9 mouse cellular contexts compared by ENCODE assay signal in the genomic region with DNA sequence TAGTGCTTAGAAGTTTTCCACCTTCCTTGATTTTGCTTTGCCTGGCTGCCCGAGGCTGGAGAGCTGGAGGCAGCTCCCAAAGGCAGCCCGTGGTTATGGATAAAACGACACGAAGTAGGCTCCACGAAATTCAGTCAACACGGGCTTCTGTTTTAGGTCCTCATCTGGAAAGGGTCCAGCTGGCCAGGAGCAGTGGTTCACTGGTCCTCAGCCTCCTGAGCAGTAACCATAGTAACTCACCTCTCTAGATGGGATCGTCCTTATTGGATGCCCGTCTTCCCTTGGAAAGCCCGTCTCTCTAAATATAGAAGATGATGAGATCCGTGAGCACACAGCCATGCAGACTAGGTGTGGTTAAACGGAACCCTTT. TPM values are rescaled to one million over a fixed set of nuclear protein-coding genes. Genes with fewer than 3 reads are reported as not detected.
DNase-seq lines count a peak whose midpoint lies in the region; ATAC-seq lines count a peak whose summit lies in the region.
"Had no signal": no experiment of that assay in that cellular context is flagged by ENCODE, and none has a peak within 500 bp of the region (broad histone marks: within the 10 kb centered on the region; RNA-seq: fewer than 3 reads in every experiment).

No protein-coding gene starts in this region.

- no peaks in the 10 kb centered on the region for H3K9me3 ChIP-seq in heart, embryonic 10.5 days
- no peaks in the 10 kb centered on the region for H3K9me3 ChIP-seq in limb, embryonic 10.5 days (replicated peaks)
- no peaks in the 10 kb centered on the region for H3K9me3 ChIP-seq in stomach, embryonic 14.5 days (ENCODE audit: control insufficient read depth, low read depth, low read length)

- H3K4me1 ChIP-seq in heart, embryonic 10.5 days = peaks cover 11% of the 10 kb centered on the region
- H3K4me1 ChIP-seq in limb, embryonic 10.5 days = peaks cover 12% of the 10 kb centered on the region
- peaks cover 6% of the 10 kb centered on the region; the same call in 1 of the 2 replicates for H3K4me1 ChIP-seq in stomach, embryonic 14.5 days (ENCODE audit: control insufficient read depth, insufficient read depth, low read length)

- H3K4me2 ChIP-seq in stomach, embryonic 14.5 days (replicated peaks; ENCODE audit: low read depth, low read length) = peak overlapping the region; percentile 74

- peaks cover 34% of the 10 kb centered on the region for H3K27me3 ChIP-seq in heart, embryonic 10.5 days (ENCODE audit: insufficient read depth, poor library complexity, severe bottlenecking)
- peaks cover 42% of the 10 kb centered on the region for H3K27me3 ChIP-seq in limb, embryonic 10.5 days (ENCODE audit: low read depth, poor library complexity, severe bottlenecking)
- H3K27me3 ChIP-seq in stomach, embryonic 14.5 days (ENCODE audit: control insufficient read depth, insufficient read depth, low read length) = peaks cover 11% of the 10 kb centered on the region; the same call in 1 of the 2 replicates

- no peak overlapping the region for H3K9ac ChIP-seq in stomach, embryonic 14.5 days (replicated peaks; ENCODE audit: low read depth, low read length)

- no peak overlapping the region for H3K27ac ChIP-seq in heart, embryonic 10.5 days
- H3K27ac ChIP-seq in limb, embryonic 10.5 days = no peak overlapping the region
- no peak overlapping the region for H3K27ac ChIP-seq in stomach, embryonic 14.5 days (ENCODE audit: low read length)
- H3K27ac ChIP-seq: macrophage had no signal

- no peak for DNase-seq in heart, embryonic 10.5 days (ENCODE audit: low spot score)
- no peak for DNase-seq in heart, postnatal 36 days
- DNase-seq in cerebellum, adult 11-12 months = peak; percentile 57
- peak; percentile 59 to 73 for DNase-seq in frontal cortex, adult 2 months (ENCODE audit: extremely low spot score in 1 of 2, low spot score in 1 of 2)
- DNase-seq in limb, embryonic 10.5 days (ENCODE audit: low spot score) = no peak

- H3K36me3 ChIP-seq in heart, embryonic 10.5 days = no peaks in the 10 kb centered on the region
- no peaks in the 10 kb centered on the region for H3K36me3 ChIP-seq in limb, embryonic 10.5 days
- H3K36me3 ChIP-seq in stomach, embryonic 14.5 days (ENCODE audit: control insufficient read depth, insufficient read depth, low read length) = no peaks in the 10 kb centered on the region

- peak overlapping the region; percentile 56 for H3K4me3 ChIP-seq in heart, embryonic 10.5 days
- H3K4me3 ChIP-seq in limb, embryonic 10.5 days = peak overlapping the region; percentile 55
- H3K4me3 ChIP-seq in stomach, embryonic 14.5 days (ENCODE audit: low read depth, low read length) = peak overlapping the region; percentile 32

- ATAC-seq in stomach, embryonic 14.5 days (ENCODE audit: insufficient number of reproducible peaks, insufficient read depth, low FRiP score, low read depth) = no peak
- ATAC-seq in inflammation-experienced regulatory T-cells, adult 6 months = no peak
- ATAC-seq in megakaryocyte-erythroid progenitor cell, adult 5-6 weeks (replicated peaks; ENCODE audit: low FRiP score, low TSS enrichment, poor library complexity, severe bottlenecking) = no peak

- WGBS in heart, embryonic 10.5 days = 7% methylated on average over 11 of the region's 11 CpGs
- WGBS in limb, embryonic 10.5 days = 8% methylated on average over 11 of the region's 11 CpGs
- 6% methylated on average over 11 of the region's 11 CpGs for WGBS in stomach, embryonic 14.5 days

- intact Hi-C loops in heart, postnatal 36 days (cut with DNase I) = no loop called here

RNA-seq across cellular contexts. Expression of gene Gm11042, which starts 31.5 kb away (rescaled TPM):
- not detected in 2 replicates for polyA plus RNA-seq in heart, embryonic 10.5 days (2016; fragmentation: Nextera tagmentation; extraction: Ambion mirVana)
- not detected for total RNA-seq in heart, postnatal 36 days (2021)
- polyA plus RNA-seq in frontal cortex, adult 2 months (2012; rRNA removed) = not detected in 2 replicates
- not detected in 2 replicates for polyA plus RNA-seq in limb, embryonic 10.5 days (2016; fragmentation: Nextera tagmentation; extraction: Ambion mirVana)
- not detected in 2 replicates for polyA plus RNA-seq in stomach, embryonic 14.5 days (2014; fragmentation: Nextera tagmentation; extraction: Ambion mirVana)
- polyA plus RNA-seq in inflammation-experienced regulatory T-cells, adult 6 months (2017; shearing (Covaris generic)) = not detected
- total RNA-seq in megakaryocyte-erythroid progenitor cell, adult 5-6 weeks (2014; fragmentation: Nextera tagmentation) = not detected in 2 replicates
- total RNA-seq in megakaryocyte-erythroid progenitor cell, adult 5-6 weeks (2017) = not detected in 2 replicates
- polyA plus RNA-seq: macrophage had no signal

Comparison
In these comparisons a context has a peak if more than half of its experiments do, and no peak if none do; other contexts are left out.
1. DNase-seq: peak in cerebellum, adult 11-12 months (single experiment) and frontal cortex, adult 2 months (2 of 2); none in heart, embryonic 10.5 days (single experiment), heart, postnatal 36 days (0 of 2) and limb, embryonic 10.5 days (single experiment).
2. Peak in every context shown above with its lines, with median percentiles within 50 percentile points of each other: H3K4me3 ChIP-seq.